Mouse (Mus musculus): ENCODE data around the gene Grap. TPM values are rescaled to one million over a fixed set of nuclear protein-coding genes. Genes with fewer than 3 reads are reported as not detected.
A peak's percentile ranks its signal among the peaks of the same experiment; 100 is the strongest.
"Not testable (repeated sequence)": the region's sequence is repeated elsewhere in the genome, so short reads cannot be mapped to it uniquely, and the experiment has no call there.

Grap gene
- polyA plus RNA-seq, 1 experiment from 2014 or later, result 4.3 TPM

DNA sequence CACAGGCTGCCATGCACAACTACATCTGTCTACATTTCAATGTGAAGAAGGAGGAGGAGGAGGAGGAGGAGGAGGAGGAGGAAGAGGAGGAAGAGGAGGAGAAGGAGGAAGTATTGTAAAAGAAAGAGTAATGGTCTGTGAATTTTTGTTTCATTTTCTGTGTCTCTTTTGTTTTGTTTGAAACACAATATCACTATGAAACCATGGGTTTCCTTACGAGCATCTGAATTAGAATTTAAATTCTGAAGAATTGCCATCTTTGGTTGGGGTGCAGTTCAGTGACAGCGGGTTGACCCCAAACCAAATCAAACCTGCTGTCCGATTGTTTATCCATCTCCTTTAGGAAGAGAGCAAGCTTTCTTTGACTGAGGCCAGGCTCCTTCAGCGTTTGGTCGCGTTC lies 33.7 kb upstream of the Grap start:
- Histone ChIP-seq H3K9ac (no peak overlapping the region), H3K27ac (replicated peaks) (no peak overlapping the region), H3K36me3 (replicated peaks) (no peaks in the 10 kb centered on the region), H3K27me3 (peaks cover 76% of the 10 kb centered on the region), H3K4me2 (peak overlapping the region; percentile 48; the same call in 1 of the 2 replicates), H3K4me1 (replicated peaks) (peaks cover 4% of the 10 kb centered on the region; the same call in 1 of the 2 replicates), H3K9me3 (replicated peaks) (no peaks in the 10 kb centered on the region), H3K4me3 (replicated peaks) (no peak overlapping the region)
- 13% methylated on average over 6 of the region's 6 CpGs for WGBS (ENCODE audit: insufficient replicate concordance)
- ATAC-seq (ENCODE audit: insufficient read depth), result no peak

DNA sequence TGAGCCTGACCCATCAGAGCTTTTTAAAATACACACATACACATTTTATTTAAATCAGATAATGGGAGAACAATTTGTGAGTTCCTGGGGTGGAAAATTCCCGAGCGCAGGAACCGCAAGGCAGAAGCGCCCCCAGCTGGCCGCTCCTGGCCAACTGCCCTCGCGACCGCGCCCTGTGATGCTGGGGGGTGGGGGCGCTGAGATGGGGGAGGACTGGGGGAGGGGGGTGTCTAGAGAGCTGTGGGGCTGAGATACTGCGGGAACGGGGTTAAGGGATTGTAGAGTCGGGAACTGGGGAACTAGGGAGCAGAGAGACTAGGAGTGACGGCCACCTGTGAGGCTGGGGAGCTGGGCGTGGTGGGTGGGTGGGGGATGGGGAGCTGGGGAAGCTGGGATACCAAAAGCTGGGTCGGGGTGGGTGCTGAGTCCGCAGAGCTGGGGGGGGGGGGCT lies 33.2 kb upstream of the Grap start:
- H3K9ac ChIP-seq, result no peak overlapping the region
- no peak overlapping the region; the same call in 1 of the 2 replicates for H3K4me3 ChIP-seq (replicated peaks)
- peaks cover 74% of the 10 kb centered on the region for H3K27me3 ChIP-seq
- H3K36me3 ChIP-seq (replicated peaks), result no peaks in the 10 kb centered on the region
- no peaks in the 10 kb centered on the region for H3K9me3 ChIP-seq (replicated peaks)
- no peak overlapping the region for H3K27ac ChIP-seq (replicated peaks)
- 3% methylated on average over 17 of the region's 17 CpGs for WGBS (ENCODE audit: insufficient replicate concordance)
- peak overlapping the region; percentile 48 for H3K4me2 ChIP-seq
- ATAC-seq (ENCODE audit: insufficient read depth), result no peak
- peaks cover 4% of the 10 kb centered on the region; the same call in 1 of the 2 replicates for H3K4me1 ChIP-seq (replicated peaks)

DNA sequence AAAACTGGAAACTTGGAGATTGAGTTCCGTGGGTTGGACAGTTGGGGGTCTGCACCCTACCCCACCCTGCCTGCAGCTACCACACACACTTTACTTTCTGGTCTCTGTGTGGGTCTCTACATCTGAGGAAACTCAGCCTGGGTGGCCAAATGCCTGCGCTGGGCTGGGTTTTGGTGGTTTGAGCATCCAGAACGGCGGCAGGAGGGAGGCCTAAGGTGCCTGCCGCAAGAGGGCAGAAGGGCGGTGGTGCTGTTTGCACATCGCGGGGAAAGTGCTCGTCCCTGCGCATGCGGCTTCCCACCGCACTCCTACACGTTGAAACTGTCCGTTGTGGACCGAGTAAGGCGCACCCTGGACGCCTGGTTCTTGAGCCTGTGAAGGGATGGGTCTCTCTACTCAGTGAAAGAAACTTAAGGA lies 32.8 kb upstream of the Grap start:
- WGBS (ENCODE audit: insufficient replicate concordance), result 1% methylated on average over 17 of the region's 17 CpGs
- no peak overlapping the region; the same call in 1 of the 2 replicates for H3K4me3 ChIP-seq (replicated peaks)
- H3K9me3 ChIP-seq (replicated peaks), result no peaks in the 10 kb centered on the region
- H3K4me1 ChIP-seq (replicated peaks), result peaks cover 4% of the 10 kb centered on the region; the same call in 1 of the 2 replicates
- H3K27me3 ChIP-seq, result peaks cover 70% of the 10 kb centered on the region
- H3K9ac ChIP-seq, result no peak overlapping the region
- H3K27ac ChIP-seq (replicated peaks), result no peak overlapping the region
- ATAC-seq (ENCODE audit: insufficient read depth), result no peak
- H3K4me2 ChIP-seq, result peak overlapping the region; percentile 48
- H3K36me3 ChIP-seq (replicated peaks), result no peaks in the 10 kb centered on the region

DNA sequence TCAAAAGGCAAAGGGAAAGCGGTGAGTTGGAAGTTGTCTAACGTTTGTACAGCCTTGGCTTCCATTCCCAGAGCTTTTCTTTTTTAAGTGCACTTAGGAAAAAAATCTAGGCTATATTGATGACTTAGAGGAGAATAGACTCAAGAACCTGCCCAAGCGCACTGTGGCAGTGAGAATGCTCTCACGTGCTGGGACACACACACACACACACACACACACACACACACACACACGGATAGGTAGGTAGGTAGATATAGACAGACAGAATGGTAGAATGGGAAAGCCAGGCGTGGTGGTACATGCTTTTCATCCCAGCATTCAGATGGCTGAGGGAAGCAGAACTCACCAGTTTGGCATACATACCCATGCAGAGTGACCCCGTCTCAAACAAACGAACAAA lies 32.3 kb upstream of the Grap start:
- Histone ChIP-seq H3K27me3 (peaks cover 65% of the 10 kb centered on the region), H3K36me3 (replicated peaks) (no peaks in the 10 kb centered on the region), H3K9me3 (replicated peaks) (no peaks in the 10 kb centered on the region), H3K4me1 (replicated peaks) (peaks cover 4% of the 10 kb centered on the region; the same call in 1 of the 2 replicates), H3K27ac (replicated peaks) (no peak overlapping the region), H3K4me2 (peak overlapping the region; percentile 48), H3K9ac (no peak overlapping the region), H3K4me3 (replicated peaks) (no peak overlapping the region)
- ATAC-seq (ENCODE audit: insufficient read depth), result no peak
- WGBS (ENCODE audit: insufficient replicate concordance), result 46% methylated on average over 8 of the region's 8 CpGs

DNA sequence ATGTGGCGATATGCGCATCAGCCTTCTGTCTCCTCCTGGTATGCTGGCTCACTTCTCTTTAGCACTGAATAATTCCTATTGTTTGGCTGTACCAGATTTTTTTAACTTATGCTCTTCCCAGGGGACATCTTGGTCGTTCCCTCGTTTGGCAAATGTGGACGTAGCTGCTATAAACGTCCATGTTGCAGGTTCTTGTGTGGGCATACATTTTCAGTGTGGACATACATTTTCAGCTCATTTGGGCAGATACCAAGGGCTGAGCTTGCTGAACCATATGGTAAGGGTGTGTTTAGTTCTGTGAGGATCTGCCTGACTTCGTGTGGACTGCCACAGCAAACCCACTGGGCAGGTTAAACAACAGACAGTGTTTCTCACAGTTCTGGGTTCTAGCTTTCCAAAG lies 27.9 kb upstream of the Grap start:
- peaks cover 27% of the 10 kb centered on the region for H3K27me3 ChIP-seq
- no peak overlapping the region for H3K4me2 ChIP-seq
- ATAC-seq (ENCODE audit: insufficient read depth), result no peak
- no peak overlapping the region for H3K4me3 ChIP-seq (replicated peaks)
- H3K27ac ChIP-seq (replicated peaks), result no peak overlapping the region
- WGBS (ENCODE audit: insufficient replicate concordance), result 63% methylated on average over 7 of the region's 7 CpGs
- no peaks in the 10 kb centered on the region for H3K36me3 ChIP-seq (replicated peaks)
- H3K9me3 ChIP-seq (replicated peaks), result no peaks in the 10 kb centered on the region
- peaks cover 3% of the 10 kb centered on the region; the same call in 1 of the 2 replicates for H3K4me1 ChIP-seq (replicated peaks)
- no peak overlapping the region for H3K9ac ChIP-seq

DNA sequence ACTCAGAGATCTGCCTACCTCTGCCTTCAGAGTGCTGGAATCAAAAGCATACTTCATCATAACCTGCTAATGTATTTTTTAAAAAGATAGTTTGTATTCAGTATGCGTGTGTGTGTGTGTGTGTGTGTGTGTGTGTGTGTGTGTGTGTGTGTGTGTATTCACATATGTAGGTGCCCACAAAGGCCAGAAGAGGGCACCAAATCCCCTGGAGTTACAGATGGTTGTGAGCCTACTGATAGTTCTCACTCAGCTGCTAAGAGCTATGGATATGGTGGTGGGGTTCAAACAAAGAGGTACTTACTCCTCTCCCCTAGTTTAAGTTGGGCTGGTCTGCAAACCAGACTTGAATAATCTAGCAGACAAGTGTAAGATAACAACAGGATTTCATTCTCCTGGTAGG lies 26.6 kb upstream of the Grap start:
- H3K4me3 ChIP-seq (replicated peaks), result no peak overlapping the region

DNA sequence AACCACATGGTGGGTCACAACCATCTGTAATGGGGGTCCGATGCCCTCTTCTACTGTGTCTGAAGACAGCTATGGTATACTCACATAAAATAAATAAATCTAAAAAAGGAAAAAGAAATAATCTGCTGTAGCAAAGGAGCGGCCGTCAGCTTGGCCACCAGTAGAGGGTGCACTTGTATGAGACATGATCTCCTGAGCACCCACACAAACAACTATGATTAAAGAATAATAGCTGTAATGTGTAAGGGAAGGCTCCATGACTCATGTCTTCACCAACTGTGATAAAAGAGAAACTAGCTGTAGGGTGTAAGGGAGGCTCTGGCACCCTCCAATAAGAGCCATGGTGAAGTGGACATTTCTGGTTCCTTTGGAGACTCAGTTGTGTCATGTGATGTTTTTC lies 23.4 kb upstream of the Grap start:
- H3K27me3 ChIP-seq, result peaks cover 4% of the 10 kb centered on the region
- H3K4me1 ChIP-seq (replicated peaks), result no peaks in the 10 kb centered on the region
- no peak overlapping the region for H3K4me2 ChIP-seq
- 46% methylated on average over 3 of the region's 3 CpGs for WGBS (ENCODE audit: insufficient replicate concordance)
- H3K27ac ChIP-seq (replicated peaks), result no peak overlapping the region
- no peak for ATAC-seq (ENCODE audit: insufficient read depth)
- H3K9me3 ChIP-seq (replicated peaks), result no peaks in the 10 kb centered on the region
- H3K9ac ChIP-seq, result no peak overlapping the region
- H3K4me3 ChIP-seq (replicated peaks), result no peak overlapping the region
- H3K36me3 ChIP-seq (replicated peaks), result no peaks in the 10 kb centered on the region

More for the DNA sequence above, 26.6 kb upstream of the Grap start:
- peaks cover 13% of the 10 kb centered on the region for H3K27me3 ChIP-seq
- H3K4me1 ChIP-seq (replicated peaks), result no peaks in the 10 kb centered on the region
- ATAC-seq (ENCODE audit: insufficient read depth), result no peak
- H3K36me3 ChIP-seq (replicated peaks), result no peaks in the 10 kb centered on the region
- H3K9me3 ChIP-seq (replicated peaks), result no peaks in the 10 kb centered on the region
- no peak overlapping the region for H3K4me2 ChIP-seq
- 74% methylated on average over 1 of the region's 1 CpGs for WGBS (ENCODE audit: insufficient replicate concordance)
- H3K9ac ChIP-seq, result no peak overlapping the region
- no peak overlapping the region for H3K27ac ChIP-seq (replicated peaks)

DNA sequence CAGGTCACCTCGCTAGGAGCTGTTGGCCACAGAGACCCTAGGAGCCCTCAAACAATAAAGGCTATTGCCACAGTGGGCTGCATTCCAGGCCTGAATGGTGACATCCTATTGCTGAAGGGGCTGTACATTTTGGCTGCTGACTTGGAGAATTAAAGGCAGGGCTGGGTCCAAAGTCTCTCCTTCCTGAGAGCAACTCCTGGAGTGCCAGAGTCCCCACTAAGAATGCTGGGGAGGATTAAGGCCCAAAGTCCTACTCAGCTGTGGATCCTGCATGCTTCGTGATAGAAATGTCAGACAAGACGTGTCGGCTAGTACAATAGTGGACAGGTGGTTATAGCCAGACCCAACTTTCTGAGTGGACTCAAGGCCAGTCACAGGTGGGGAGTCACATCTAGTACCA lies 16.8 kb upstream of the Grap start:
- not testable (repeated sequence) for H3K4me3 ChIP-seq (replicated peaks); H3K4me1 ChIP-seq (replicated peaks); H3K4me2 ChIP-seq; H3K9ac ChIP-seq; ATAC-seq (ENCODE audit: insufficient read depth); H3K9me3 ChIP-seq (replicated peaks); H3K27ac ChIP-seq (replicated peaks); H3K36me3 ChIP-seq (replicated peaks)
- 80% methylated on average over 4 of the region's 4 CpGs for WGBS (ENCODE audit: insufficient replicate concordance)
- peaks cover 11% of the 10 kb centered on the region for H3K27me3 ChIP-seq

DNA sequence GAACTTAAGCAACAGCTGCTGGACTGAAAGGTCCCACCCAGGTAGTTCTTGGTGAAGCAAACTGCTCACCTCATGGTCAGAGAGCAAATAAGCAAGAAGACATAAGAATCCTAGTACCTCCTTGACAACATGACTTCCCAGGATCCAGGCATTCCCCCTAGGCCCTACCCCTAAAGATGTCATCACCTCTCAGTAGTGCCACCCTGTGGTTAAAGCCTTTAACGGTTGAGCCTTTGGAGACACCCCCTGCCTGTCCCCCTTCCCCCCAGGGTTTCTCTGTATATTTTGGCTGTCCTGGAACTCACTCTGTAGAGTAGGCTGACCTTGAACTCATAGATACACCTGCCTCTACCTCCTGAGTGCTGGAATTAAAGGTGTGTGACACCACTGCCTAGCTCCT lies 15.7 kb upstream of the Grap start:
- Histone ChIP-seq H3K4me3 (replicated peaks) (no peak overlapping the region), H3K36me3 (replicated peaks) (no peaks in the 10 kb centered on the region), H3K9ac (no peak overlapping the region), H3K9me3 (replicated peaks) (no peaks in the 10 kb centered on the region), H3K4me2 (no peak overlapping the region), H3K4me1 (replicated peaks) (no peaks in the 10 kb centered on the region), H3K27ac (replicated peaks) (no peak overlapping the region), H3K27me3 (peaks cover 11% of the 10 kb centered on the region)
- 56% methylated on average over 1 of the region's 1 CpGs for WGBS (ENCODE audit: insufficient replicate concordance)
- ATAC-seq (ENCODE audit: insufficient read depth), result no peak

DNA sequence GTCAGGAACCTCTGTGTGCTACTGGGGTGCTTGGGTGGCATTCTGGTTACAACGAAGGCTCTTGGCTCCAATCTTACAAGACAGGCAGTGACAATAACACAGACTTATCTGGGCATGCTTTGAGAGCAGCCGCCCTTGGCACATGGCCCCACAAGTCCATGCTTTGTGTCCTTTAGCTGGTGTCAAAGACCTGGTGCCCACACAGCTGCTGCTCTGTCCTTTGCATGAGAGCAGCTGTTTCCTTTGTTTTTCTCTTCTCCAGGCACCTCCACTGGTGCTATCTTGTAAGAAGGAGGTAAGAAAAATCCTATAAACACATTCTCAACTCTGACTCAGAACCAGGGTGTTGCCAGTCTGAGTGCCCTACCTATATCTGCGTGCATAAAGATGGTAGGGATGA lies 15.2 kb upstream of the Grap start:
- Histone ChIP-seq H3K4me1 (replicated peaks) (no peaks in the 10 kb centered on the region), H3K9me3 (replicated peaks) (no peaks in the 10 kb centered on the region), H3K36me3 (replicated peaks) (no peaks in the 10 kb centered on the region), H3K9ac (no peak overlapping the region), H3K27me3 (peaks cover 11% of the 10 kb centered on the region), H3K4me3 (replicated peaks) (no peak overlapping the region), H3K27ac (replicated peaks) (no peak overlapping the region), H3K4me2 (no peak overlapping the region)
- no peak for ATAC-seq (ENCODE audit: insufficient read depth)
- 58% methylated on average over 3 of the region's 3 CpGs for WGBS (ENCODE audit: insufficient replicate concordance)

DNA sequence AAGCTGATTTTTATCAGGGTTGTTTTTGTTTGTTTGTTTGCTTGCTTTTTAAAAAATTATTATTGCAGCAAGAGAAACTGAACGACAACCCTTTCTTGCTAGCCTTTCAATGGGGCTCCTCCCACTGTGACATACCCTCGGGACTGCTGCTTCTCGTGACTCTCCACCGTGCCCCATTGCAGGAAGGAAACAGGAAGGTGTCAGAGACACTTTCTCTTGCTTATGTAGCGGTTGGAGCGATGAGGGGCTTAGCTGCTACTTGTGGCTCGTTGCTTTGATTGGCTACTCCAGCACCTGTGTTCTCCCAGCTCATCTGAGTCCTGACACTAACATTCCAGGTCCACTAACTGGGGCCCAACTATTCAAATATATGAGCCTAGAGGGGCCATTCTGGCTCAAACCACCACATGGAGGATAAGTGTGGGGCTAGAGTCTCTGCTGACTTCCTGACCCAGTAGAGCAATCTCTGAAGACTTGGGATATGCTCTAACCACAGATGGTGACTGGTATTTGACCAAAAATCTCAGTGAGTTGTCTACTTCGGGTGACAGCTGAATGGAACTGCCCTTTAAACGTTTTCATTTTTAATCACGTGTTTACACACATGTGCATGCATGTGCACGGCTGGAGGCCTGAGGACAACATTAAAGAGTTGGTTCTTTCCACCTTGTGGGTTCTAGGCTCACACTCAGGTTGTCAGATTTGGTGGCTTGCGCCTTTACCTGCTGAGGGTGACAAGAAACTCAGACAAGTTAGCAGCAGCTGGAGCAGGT lies 14.1 kb upstream of the Grap start:
- Histone ChIP-seq H3K9me3 (replicated peaks) (no peaks in the 10 kb centered on the region), H3K27me3 (peaks cover 10% of the 10 kb centered on the region), H3K9ac (no peak overlapping the region), H3K36me3 (replicated peaks) (no peaks in the 10 kb centered on the region), H3K4me1 (replicated peaks) (no peaks in the 10 kb centered on the region), H3K4me2 (no peak overlapping the region), H3K27ac (replicated peaks) (no peak overlapping the region), H3K4me3 (replicated peaks) (no peak overlapping the region)
- ATAC-seq (ENCODE audit: insufficient read depth), result no peak
- WGBS (ENCODE audit: insufficient replicate concordance), result 22% methylated on average over 12 of the region's 12 CpGs

Measured in liver, embryonic 15.5 days (tissue).